Mouse (Mus musculus): Measurements from ENCODE around the gene Pank4. TPM values are rescaled to one million over a fixed set of nuclear protein-coding genes. Genes with fewer than 3 reads are reported as not detected.

Gene Pank4
- total RNA-seq, 1 experiment: 29.3 TPM

DNA sequence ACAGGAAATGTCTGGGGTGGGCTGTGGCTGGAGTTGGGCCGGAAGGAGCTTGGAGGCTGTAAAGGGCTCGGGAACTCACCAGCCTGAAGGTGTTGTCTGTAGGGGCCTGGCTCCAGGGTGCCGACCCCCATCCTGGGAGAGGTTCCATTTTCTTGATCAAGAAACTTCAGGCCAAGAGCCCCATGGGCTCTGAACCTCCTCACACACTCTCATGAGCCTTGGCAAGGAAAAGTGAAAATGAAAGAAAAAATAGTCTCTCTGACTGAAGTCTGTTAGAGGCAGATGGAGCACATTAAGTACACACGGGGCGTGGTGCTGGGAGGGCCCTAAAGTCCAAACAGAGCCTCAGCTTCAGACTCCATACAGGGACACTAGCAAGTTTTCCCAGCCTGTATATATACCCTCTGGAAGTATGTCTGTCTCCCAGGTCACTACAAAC, 36.0 kb upstream of the Pank4 start:
- in situ Hi-C loops (cut with MboI; ENCODE audit: low sequenced_read_pairs in 2 of 2, unreplicated experiment in 2 of 2): no loop called here
- Histone ChIP-seq H3K27ac (ENCODE audit: insufficient read depth, low read depth, low read length, poor library complexity, severe bottlenecking) (no peak overlapping the region), H3K4me1 (ENCODE audit: control insufficient read depth in 2 of 2, insufficient read depth in 2 of 2, low read length in 2 of 2, poor library complexity in 1 of 2) (peaks cover 0 to 4% of the 10 kb centered on the region in 2 experiments; a peak in 1 of 4 replicates), H3K9me3 (ENCODE audit: control insufficient read depth, insufficient read depth, low read depth, low read length) (no peaks in the 10 kb centered on the region), H3K9ac (ENCODE audit: insufficient read depth, low read depth, low read length, poor library complexity, severe bottlenecking) (no peak overlapping the region), H3K4me3 (ENCODE audit: insufficient read depth in 1 of 2, low read depth in 1 of 2, low read length in 2 of 2, poor library complexity in 1 of 2, severe bottlenecking in 1 of 2) (no peak overlapping the region), H3K36me3 (ENCODE audit: control insufficient read depth, insufficient read depth, low read length, poor library complexity, severe bottlenecking) (no peaks in the 10 kb centered on the region)
- no peak for DNase-seq (ENCODE audit: low read depth, low spot score)
- TF ChIP-seq ZC3H11A (IDR thresholded peaks at IDR 0.05; ENCODE audit: borderline replicate concordance, low read depth, low read length) (no peak), ZNF384 (IDR thresholded peaks at IDR 0.05; ENCODE audit: low read depth, low read length) (no peak), HCFC1 (IDR thresholded peaks at IDR 0.05; ENCODE audit: borderline replicate concordance, insufficient read depth, low read length) (no peak), CHD2 (IDR thresholded peaks at IDR 0.05; ENCODE audit: low read depth, low read length) (no peak), MAFK (IDR thresholded peaks at IDR 0.05; ENCODE audit: insufficient read depth, low read depth, low read length) (no peak)

DNA sequence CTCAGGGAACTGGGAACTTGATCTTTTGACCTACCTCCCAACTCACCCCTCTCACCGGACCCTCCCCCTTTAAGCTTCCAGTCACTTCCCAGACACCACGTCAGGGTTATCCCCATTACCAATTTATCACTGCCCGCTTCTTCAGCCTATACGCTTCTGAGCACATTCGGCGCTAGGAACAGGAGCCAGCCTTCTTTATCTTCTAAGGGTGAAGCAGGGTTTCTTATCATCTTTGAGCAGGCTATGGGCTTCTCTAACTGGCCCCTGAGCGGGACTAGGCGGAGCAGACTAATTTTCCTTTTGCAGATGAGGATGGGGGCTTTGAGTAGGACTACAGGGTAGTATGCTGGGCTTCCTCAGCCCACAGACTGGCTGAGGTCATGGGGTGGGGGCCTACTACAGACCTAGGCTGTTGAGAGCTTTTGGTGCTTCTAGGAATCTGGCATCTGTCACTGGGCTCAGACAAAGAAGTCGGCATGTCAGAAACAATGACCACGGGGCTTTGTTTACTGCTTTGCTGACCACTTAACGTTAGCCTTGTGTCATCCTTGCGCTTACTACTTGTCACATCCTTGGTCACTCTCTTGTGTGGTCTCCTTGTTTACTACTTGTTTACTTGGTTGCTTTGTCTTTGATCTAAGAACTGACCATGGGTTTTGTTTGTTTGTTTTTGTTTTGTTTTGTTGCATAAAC, 35.4 kb upstream of the Pank4 start, which contains the start of gene Tnfrsf14:
Gene Tnfrsf14 (minus strand): TSS at position 169 of the 693 bp plus-strand sequence.
- H3K9me3 ChIP-seq (ENCODE audit: control insufficient read depth, insufficient read depth, low read depth, low read length): no peaks in the 10 kb centered on the region
- TF ChIP-seq MAFK (IDR thresholded peaks at IDR 0.05; ENCODE audit: insufficient read depth, low read depth, low read length) (no peak), ZNF384 (IDR thresholded peaks at IDR 0.05; ENCODE audit: low read depth, low read length) (no peak), CHD2 (IDR thresholded peaks at IDR 0.05; ENCODE audit: low read depth, low read length) (no peak), ZC3H11A (IDR thresholded peaks at IDR 0.05; ENCODE audit: borderline replicate concordance, low read depth, low read length) (no peak), HCFC1 (IDR thresholded peaks at IDR 0.05; ENCODE audit: borderline replicate concordance, insufficient read depth, low read length) (no peak)
- H3K4me3 ChIP-seq (ENCODE audit: insufficient read depth in 1 of 2, low read depth in 1 of 2, low read length in 2 of 2, poor library complexity in 1 of 2, severe bottlenecking in 1 of 2): no peak within 1 kb of the TSS
- in situ Hi-C loops (cut with MboI; ENCODE audit: low sequenced_read_pairs in 2 of 2, unreplicated experiment in 2 of 2): no loop called here
- H3K36me3 ChIP-seq (ENCODE audit: control insufficient read depth, insufficient read depth, low read length, poor library complexity, severe bottlenecking): no peaks in the 10 kb centered on the region
- H3K27ac ChIP-seq (ENCODE audit: insufficient read depth, low read depth, low read length, poor library complexity, severe bottlenecking): no peak within 1 kb of the TSS
- no peak within 1 kb of the TSS for H3K9ac ChIP-seq (ENCODE audit: insufficient read depth, low read depth, low read length, poor library complexity, severe bottlenecking)
- DNase-seq (ENCODE audit: low read depth, low spot score): no peak
- peaks cover 0 to 4% of the 10 kb centered on the region in 2 experiments; a peak in 1 of 4 replicates for H3K4me1 ChIP-seq (ENCODE audit: control insufficient read depth in 2 of 2, insufficient read depth in 2 of 2, low read length in 2 of 2, poor library complexity in 1 of 2)

DNA sequence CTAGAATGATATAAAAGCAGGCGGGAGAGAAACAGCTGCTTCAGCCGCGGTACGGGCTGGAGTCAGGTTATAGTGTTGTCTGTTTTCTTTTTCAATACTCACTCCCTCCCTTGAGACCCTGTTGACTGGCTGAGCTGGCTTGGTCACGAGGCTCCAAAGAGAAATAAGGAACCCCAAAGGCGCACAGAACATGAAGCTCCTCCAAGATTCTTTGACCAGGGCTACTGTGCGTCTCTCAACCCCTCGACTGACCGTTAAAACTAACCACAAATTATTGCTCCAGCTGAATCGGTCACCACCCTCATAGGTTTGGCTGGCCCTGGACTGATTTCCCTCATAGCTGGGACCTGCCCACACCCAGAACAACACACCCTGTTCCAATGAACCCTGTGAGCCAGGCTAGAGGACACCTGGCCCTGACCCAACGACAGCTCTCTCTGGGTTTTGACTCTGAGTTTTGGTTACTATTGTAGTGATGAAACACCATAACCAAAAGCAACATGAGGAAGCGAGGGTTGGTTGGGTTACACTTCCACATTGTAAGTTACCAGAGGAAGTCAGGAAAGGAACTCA, 34.7 kb upstream of the Pank4 start:
- no peaks in the 10 kb centered on the region for H3K36me3 ChIP-seq (ENCODE audit: control insufficient read depth, insufficient read depth, low read length, poor library complexity, severe bottlenecking)
- no peak overlapping the region for H3K4me3 ChIP-seq (ENCODE audit: insufficient read depth in 1 of 2, low read depth in 1 of 2, low read length in 2 of 2, poor library complexity in 1 of 2, severe bottlenecking in 1 of 2)
- DNase-seq (ENCODE audit: low read depth, low spot score): no peak
- no peak for TF ChIP-seq HCFC1 (IDR thresholded peaks at IDR 0.05; ENCODE audit: borderline replicate concordance, insufficient read depth, low read length)
- no peak for TF ChIP-seq ZNF384 (IDR thresholded peaks at IDR 0.05; ENCODE audit: low read depth, low read length)
- no peak for TF ChIP-seq CHD2 (IDR thresholded peaks at IDR 0.05; ENCODE audit: low read depth, low read length)
- no peak for TF ChIP-seq MAFK (IDR thresholded peaks at IDR 0.05; ENCODE audit: insufficient read depth, low read depth, low read length)
- TF ChIP-seq ZC3H11A (IDR thresholded peaks at IDR 0.05; ENCODE audit: borderline replicate concordance, low read depth, low read length): no peak
- no peak overlapping the region for H3K27ac ChIP-seq (ENCODE audit: insufficient read depth, low read depth, low read length, poor library complexity, severe bottlenecking)
- H3K9me3 ChIP-seq (ENCODE audit: control insufficient read depth, insufficient read depth, low read depth, low read length): no peaks in the 10 kb centered on the region
- peaks cover 0 to 4% of the 10 kb centered on the region in 2 experiments; a peak in 1 of 4 replicates for H3K4me1 ChIP-seq (ENCODE audit: control insufficient read depth in 2 of 2, insufficient read depth in 2 of 2, low read length in 2 of 2, poor library complexity in 1 of 2)
- in situ Hi-C loops (cut with MboI; ENCODE audit: low sequenced_read_pairs in 2 of 2, unreplicated experiment in 2 of 2): no loop called here
- no peak overlapping the region for H3K9ac ChIP-seq (ENCODE audit: insufficient read depth, low read depth, low read length, poor library complexity, severe bottlenecking)

- Histone ChIP-seq H3K9me3 (ENCODE audit: control insufficient read depth, insufficient read depth, low read depth, low read length) (no peaks in the 10 kb centered on the region), H3K4me3 (ENCODE audit: insufficient read depth in 1 of 2, low read depth in 1 of 2, low read length in 2 of 2, poor library complexity in 1 of 2, severe bottlenecking in 1 of 2) (no peak overlapping the region)
- in situ Hi-C loops (cut with MboI; ENCODE audit: low sequenced_read_pairs in 2 of 2, unreplicated experiment in 2 of 2): no loop called here
Observed at GRCm38 (mm10) chr4:154933306-154933907, 30.5 kb upstream of the Pank4 start.

More at GRCm38 (mm10) chr4:154933306-154933907, 30.5 kb upstream of the Pank4 start:
- peaks cover 0 to 3% of the 10 kb centered on the region in 2 experiments; a peak in 1 of 4 replicates for H3K4me1 ChIP-seq (ENCODE audit: control insufficient read depth in 2 of 2, insufficient read depth in 2 of 2, low read length in 2 of 2, poor library complexity in 1 of 2)
- no peak overlapping the region for H3K27ac ChIP-seq (ENCODE audit: insufficient read depth, low read depth, low read length, poor library complexity, severe bottlenecking)
- H3K36me3 ChIP-seq (ENCODE audit: control insufficient read depth, insufficient read depth, low read length, poor library complexity, severe bottlenecking): no peaks in the 10 kb centered on the region
- DNase-seq (ENCODE audit: low read depth, low spot score): no peak
- TF ChIP-seq ZNF384 (IDR thresholded peaks at IDR 0.05; ENCODE audit: low read depth, low read length): no peak
- TF ChIP-seq CHD2 (IDR thresholded peaks at IDR 0.05; ENCODE audit: low read depth, low read length): no peak
- TF ChIP-seq MAFK (IDR thresholded peaks at IDR 0.05; ENCODE audit: insufficient read depth, low read depth, low read length): no peak
- no peak for TF ChIP-seq HCFC1 (IDR thresholded peaks at IDR 0.05; ENCODE audit: borderline replicate concordance, insufficient read depth, low read length)
- no peak for TF ChIP-seq ZC3H11A (IDR thresholded peaks at IDR 0.05; ENCODE audit: borderline replicate concordance, low read depth, low read length)
- H3K9ac ChIP-seq (ENCODE audit: insufficient read depth, low read depth, low read length, poor library complexity, severe bottlenecking): no peak overlapping the region
